Mouse (Mus musculus) olfactory bulb, adult 2 months (tissue): ENCODE results near the gene Tom1l1.

Source experiments
- CTCF ChIP-seq: fragments of 200-500 bp; IDR thresholded peaks from 2 replicates; pipeline ENCODE4 v1.5.1; 2012; ENCODE audit warnings: low read depth, mild to moderate bottlenecking, low read length, moderate library complexity; ENCODE audit not compliant: insufficient read depth
- POLR2A ChIP-seq: fragments of 200-500 bp; IDR thresholded peaks from 2 replicates; pipeline ENCODE4 v1.6.1; 2012; ENCODE audit warnings: mild to moderate bottlenecking, low read depth, low read length, moderate library complexity; ENCODE audit not compliant: insufficient read depth

- TF ChIP-seq POLR2A: no peak
- TF ChIP-seq CTCF: no peak
These were observed 53.5 kb downstream of the Tom1l1 start for GRCm38 (mm10) chr11:90634661-90635060.
